ENCODE assay signal across 19 mouse cellular contexts in genomic region chr11:117367937-117368336, GRCm38 (mm10).
A peak's percentile ranks its signal among the peaks of the same experiment; 100 is the strongest.
DNase-seq lines count a peak whose midpoint lies in the region; ATAC-seq lines count a peak whose summit lies in the region.
"Had no signal": no experiment of that assay in that cellular context is flagged by ENCODE, and none has a peak within 500 bp of the region (broad histone marks: within the 10 kb centered on the region; RNA-seq: fewer than 3 reads in every experiment).

No protein-coding gene starts in this region.

- no peaks in the 10 kb centered on the region for H3K9me3 ChIP-seq in midbrain, embryonic 15.5 days
- H3K9me3 ChIP-seq in midbrain, embryonic 11.5 days (ENCODE audit: control insufficient read depth, low read length), result no peaks in the 10 kb centered on the region
- H3K9me3 ChIP-seq in neural tube, embryonic 13.5 days, result no peaks in the 10 kb centered on the region
- no peaks in the 10 kb centered on the region for H3K9me3 ChIP-seq in embryonic facial prominence, embryonic 10.5 days
- H3K9me3 ChIP-seq: embryonic facial prominence, embryonic 12.5 days; forebrain, embryonic 13.5 days; forebrain, embryonic 15.5 days had no signal

- 0 out of 2 replicates have a peak overlapping the region, but pooled peaks have one; percentile 17 for H3K27ac ChIP-seq in midbrain, embryonic 15.5 days
- H3K27ac ChIP-seq in midbrain, embryonic 11.5 days (ENCODE audit: low read depth, low read length), result no peak overlapping the region
- H3K27ac ChIP-seq in neural tube, embryonic 13.5 days (replicated peaks), result no peak overlapping the region
- H3K27ac ChIP-seq in embryonic facial prominence, embryonic 10.5 days (replicated peaks), result peak overlapping the region; percentile 30; the same call in 1 of the 2 replicates
- H3K27ac ChIP-seq: embryonic facial prominence, embryonic 12.5 days; forebrain, embryonic 13.5 days; forebrain, embryonic 15.5 days had no signal

- H3K27me3 ChIP-seq in midbrain, embryonic 15.5 days (replicated peaks), result no peaks in the 10 kb centered on the region
- no peaks in the 10 kb centered on the region for H3K27me3 ChIP-seq in midbrain, embryonic 11.5 days (ENCODE audit: control insufficient read depth, insufficient read depth, low read length)
- no peaks in the 10 kb centered on the region for H3K27me3 ChIP-seq in neural tube, embryonic 13.5 days
- H3K27me3 ChIP-seq in embryonic facial prominence, embryonic 10.5 days (replicated peaks; ENCODE audit: low read depth, poor library complexity, severe bottlenecking), result 0 out of 2 replicates have a peak, but pooled peaks cover 6% of the 10 kb centered on the region
- H3K27me3 ChIP-seq: embryonic facial prominence, embryonic 12.5 days; forebrain, embryonic 13.5 days; forebrain, embryonic 15.5 days had no signal

- no peak for ATAC-seq in midbrain, embryonic 15.5 days (replicated peaks)
- no peak for ATAC-seq in midbrain, embryonic 11.5 days (ENCODE audit: low FRiP score)
- no peak for ATAC-seq in neural tube, embryonic 13.5 days (ENCODE audit: low read depth)
- ATAC-seq: forebrain, embryonic 13.5 days; forebrain, embryonic 15.5 days had no signal

- 72% methylated on average over 6 of the region's 6 CpGs for WGBS in midbrain, embryonic 15.5 days
- 93% methylated on average over 6 of the region's 6 CpGs for WGBS in midbrain, embryonic 11.5 days
- WGBS in neural tube, embryonic 13.5 days, result 90% methylated on average over 6 of the region's 6 CpGs
- 94% methylated on average over 6 of the region's 6 CpGs for WGBS in embryonic facial prominence, embryonic 10.5 days

- no peaks in the 10 kb centered on the region for H3K36me3 ChIP-seq in midbrain, embryonic 15.5 days (replicated peaks)
- H3K36me3 ChIP-seq in midbrain, embryonic 11.5 days (ENCODE audit: control insufficient read depth, insufficient read depth, low read length), result no peaks in the 10 kb centered on the region
- H3K36me3 ChIP-seq in neural tube, embryonic 13.5 days, result no peaks in the 10 kb centered on the region
- H3K36me3 ChIP-seq in embryonic facial prominence, embryonic 10.5 days (replicated peaks), result peaks cover 5% of the 10 kb centered on the region
- H3K36me3 ChIP-seq: forebrain, embryonic 15.5 days had no signal

- H3K4me1 ChIP-seq in midbrain, embryonic 15.5 days, result peaks cover 3% of the 10 kb centered on the region; the same call in 1 of the 2 replicates
- H3K4me1 ChIP-seq in midbrain, embryonic 11.5 days (ENCODE audit: control insufficient read depth, insufficient read depth, low read length), result no peaks in the 10 kb centered on the region
- 0 out of 2 replicates have a peak, but pooled peaks cover 7% of the 10 kb centered on the region for H3K4me1 ChIP-seq in neural tube, embryonic 13.5 days (replicated peaks)
- peaks cover 52% of the 10 kb centered on the region for H3K4me1 ChIP-seq in embryonic facial prominence, embryonic 10.5 days
- H3K4me1 ChIP-seq: forebrain, embryonic 15.5 days had no signal

- H3K9ac ChIP-seq in midbrain, embryonic 15.5 days, result no peak overlapping the region
- H3K9ac ChIP-seq in midbrain, embryonic 11.5 days (ENCODE audit: low read length), result no peak overlapping the region
- H3K9ac ChIP-seq in neural tube, embryonic 13.5 days, result 0 out of 2 replicates have a peak overlapping the region, but pooled peaks have one; percentile 26
- H3K9ac ChIP-seq: embryonic facial prominence, embryonic 12.5 days; forebrain, embryonic 13.5 days; forebrain, embryonic 15.5 days had no signal

- DNase-seq in midbrain, embryonic 11.5 days (ENCODE audit: low spot score, missing footprints), result no peak
- DNase-seq in neural tube, embryonic 10.5 days (ENCODE audit: extremely low spot score, low spot score), result no peak
- no peak for DNase-seq in embryonic facial prominence, embryonic 10.5 days (ENCODE audit: low spot score)
- no peak for DNase-seq in kidney, postnatal 14 days
- DNase-seq: adrenal gland, adult 2 months; adrenal gland, postnatal 10 days; adrenal gland, postnatal 25 days; cerebellum, adult 11 months; cerebellum, adult 18-20 months; cerebellum, adult 8-10 months; cerebellum, adult 9-11 months; cerebellum, postnatal 14 days; cerebellum, postnatal 36 days; embryo, embryonic 11 days had no signal

- no peak overlapping the region for H3K4me3 ChIP-seq in midbrain, embryonic 15.5 days
- no peak overlapping the region for H3K4me3 ChIP-seq in midbrain, embryonic 11.5 days (ENCODE audit: low read depth, low read length)
- no peak overlapping the region for H3K4me3 ChIP-seq in neural tube, embryonic 13.5 days
- no peak overlapping the region for H3K4me3 ChIP-seq in embryonic facial prominence, embryonic 10.5 days
- H3K4me3 ChIP-seq: embryonic facial prominence, embryonic 12.5 days; forebrain, embryonic 13.5 days; forebrain, embryonic 15.5 days had no signal

- H3K4me2 ChIP-seq in midbrain, embryonic 15.5 days, result no peak overlapping the region
- no peak overlapping the region for H3K4me2 ChIP-seq in midbrain, embryonic 11.5 days
- H3K4me2 ChIP-seq in neural tube, embryonic 13.5 days, result no peak overlapping the region
- H3K4me2 ChIP-seq: embryonic facial prominence, embryonic 12.5 days; forebrain, embryonic 13.5 days; forebrain, embryonic 15.5 days had no signal

Comparison
In these comparisons a context has a peak if more than half of its experiments do, and no peak if none do; other contexts are left out.
1. H3K27ac ChIP-seq: peak in midbrain, embryonic 15.5 days (single experiment) and embryonic facial prominence, embryonic 10.5 days (single experiment); none in midbrain, embryonic 11.5 days (single experiment) and neural tube, embryonic 13.5 days (single experiment).